Mouse (Mus musculus) cerebellum, adult 8-10 months (tissue): ENCODE data around the gene Phf2.
"Not testable (repeated sequence)": the region's sequence is repeated elsewhere in the genome, so short reads cannot be mapped to it uniquely, and the experiment has no call there.

Source experiments
- DNase-seq: peaks from one replicate; pipeline ENCODE4 v3.0.0; 2022

Gene Phf2

DNA sequence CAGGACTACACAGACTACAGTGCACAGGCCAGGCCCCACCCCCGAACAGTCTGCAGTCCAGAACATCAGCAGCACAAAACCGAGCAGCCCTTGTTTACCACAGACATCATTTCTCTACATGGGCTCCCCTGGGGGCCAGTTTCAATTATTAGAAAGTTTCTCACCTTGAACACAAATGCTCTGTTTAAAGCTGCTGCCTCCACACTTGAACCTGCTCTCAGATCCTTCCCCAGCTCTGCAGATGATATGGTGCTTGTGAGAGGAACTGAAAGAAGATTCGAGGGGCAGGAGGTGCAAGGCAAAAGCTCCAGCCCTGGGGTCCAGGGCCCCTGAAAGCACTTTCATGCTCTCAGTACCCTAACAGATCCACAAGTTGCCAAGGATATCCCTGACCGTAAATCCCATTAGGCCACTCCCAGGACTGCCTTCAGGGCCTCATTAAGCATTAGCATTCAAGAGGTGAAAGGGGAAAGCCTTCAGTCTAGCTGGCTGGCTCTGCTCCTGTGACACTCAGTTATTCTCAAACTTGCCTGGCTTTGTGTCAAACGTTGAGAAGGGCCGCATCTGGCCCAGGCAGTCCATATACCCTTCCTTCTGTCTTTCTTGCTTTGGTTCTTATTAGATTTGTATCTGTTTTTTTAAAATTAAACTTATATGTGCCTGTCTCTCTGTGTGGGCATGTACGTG lies 13.5 kb downstream of the Phf2 start:
- no peak for DNase-seq

DNA sequence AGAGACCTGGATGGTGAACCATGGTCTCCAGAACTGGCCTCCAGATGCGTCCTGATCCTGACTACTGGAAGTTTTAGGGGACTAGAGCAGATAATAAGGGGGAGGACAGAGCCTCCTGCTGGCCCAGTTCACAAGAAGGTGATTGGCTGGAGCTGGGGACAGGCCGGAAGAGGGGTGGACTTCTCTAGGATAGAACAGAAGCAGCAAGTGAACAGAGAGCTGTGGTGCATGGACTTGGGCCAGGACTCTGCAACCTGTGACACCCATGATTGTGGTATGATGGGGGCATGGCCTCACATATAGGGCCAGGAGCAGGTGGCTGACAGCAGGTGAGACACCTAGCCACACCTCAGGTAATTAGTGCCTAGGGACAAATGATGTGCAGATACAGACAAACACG lies 17.0 kb downstream of the Phf2 start:
- DNase-seq: no peak

DNA sequence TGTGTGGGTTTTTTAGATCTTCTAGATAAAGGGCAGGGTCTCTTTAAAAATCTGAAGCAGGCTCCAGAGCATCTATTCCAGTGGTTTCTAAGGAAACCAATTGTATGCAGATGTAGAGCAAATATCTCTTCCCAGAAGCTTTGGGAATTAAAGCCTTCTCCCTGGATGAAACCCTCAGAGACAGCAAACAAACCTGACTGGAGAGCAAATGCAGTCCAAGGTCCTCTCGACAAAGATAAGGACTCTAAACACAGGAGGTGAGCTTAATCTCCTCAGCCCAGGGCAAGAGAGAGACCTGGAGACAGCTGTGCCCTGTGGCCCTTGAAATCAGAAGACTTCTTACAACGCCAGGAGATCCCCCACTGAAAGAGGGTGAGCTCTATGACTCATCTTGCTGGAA lies 17.4 kb downstream of the Phf2 start:
- DNase-seq: no peak

DNA sequence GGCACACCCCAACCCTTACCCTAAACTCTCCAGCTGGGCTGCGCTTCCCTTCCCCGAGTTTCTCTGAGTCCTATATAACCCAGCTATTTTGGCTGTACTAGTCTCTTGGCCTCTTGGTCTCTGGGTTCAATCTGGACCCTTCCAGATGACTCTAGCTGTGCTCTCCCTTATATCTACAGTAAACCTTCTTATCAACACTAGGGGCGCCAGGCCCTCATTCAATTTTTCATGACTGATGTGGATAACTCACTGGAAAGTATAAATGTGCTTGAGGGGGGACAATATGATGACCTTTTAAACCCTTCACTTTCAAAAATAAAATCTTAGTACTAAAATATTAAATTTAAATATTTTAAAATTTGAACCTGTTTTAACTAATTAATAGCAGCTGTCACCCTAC lies 18.1 kb downstream of the Phf2 start:
- no peak for DNase-seq

DNA sequence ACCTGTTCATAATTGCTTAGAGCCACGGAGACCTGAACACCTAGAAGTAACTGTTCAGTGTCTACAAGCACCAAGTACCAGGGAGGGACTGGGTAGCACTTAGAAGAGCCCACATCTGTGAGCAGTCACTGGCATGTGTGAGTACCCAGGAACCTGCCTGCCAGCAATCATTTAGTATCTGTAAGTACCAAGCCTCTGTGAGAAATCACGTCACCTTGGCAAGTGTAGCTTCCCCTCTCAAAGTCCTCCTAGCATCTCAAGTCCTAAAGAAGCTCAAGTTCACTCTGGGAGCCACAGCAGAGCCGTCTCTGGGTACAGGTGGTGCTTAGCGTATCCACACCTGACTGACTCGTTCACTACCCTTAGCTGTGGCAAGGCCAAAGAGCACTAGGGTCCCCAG lies 19.2 kb downstream of the Phf2 start:
- DNase-seq: no peak

DNA sequence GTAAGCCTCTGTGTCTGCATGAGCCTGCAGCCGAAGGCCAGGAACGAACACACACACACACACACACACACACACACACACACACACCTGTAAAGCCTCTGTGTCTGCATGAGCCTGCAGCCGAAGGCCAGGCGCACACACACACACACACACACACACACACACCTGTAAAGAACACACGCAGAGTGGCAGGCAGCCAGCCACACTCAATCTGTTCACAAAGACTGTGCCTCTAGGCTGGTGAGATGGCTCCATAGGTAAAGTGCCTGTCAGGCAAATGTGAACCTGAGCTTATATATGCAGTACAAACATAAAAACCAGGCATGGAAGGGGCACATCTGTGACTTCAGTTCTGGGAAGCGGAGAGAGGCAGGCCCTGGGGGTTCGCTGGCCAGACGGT lies 20.1 kb downstream of the Phf2 start:
- DNase-seq: peak; percentile 47

DNA sequence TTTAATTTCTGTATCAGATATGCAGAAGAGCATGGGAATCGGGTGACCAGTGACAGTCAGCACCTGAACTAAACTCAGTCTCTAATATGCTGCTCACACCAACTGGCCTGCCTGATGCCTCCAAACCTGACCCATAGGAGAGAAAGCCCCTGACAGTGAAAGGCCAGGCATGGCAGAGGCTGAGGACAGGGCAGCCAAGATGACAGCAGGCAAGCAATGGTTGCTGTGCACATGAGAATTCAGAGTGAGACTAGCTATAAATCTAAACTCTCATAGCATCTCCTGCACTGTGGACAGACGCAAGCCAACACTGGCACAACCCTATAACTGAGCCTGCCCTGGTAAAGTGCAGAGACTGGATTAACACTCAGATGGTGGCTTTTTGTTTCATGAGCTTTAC lies 20.6 kb downstream of the Phf2 start:
- DNase-seq: no peak

DNA sequence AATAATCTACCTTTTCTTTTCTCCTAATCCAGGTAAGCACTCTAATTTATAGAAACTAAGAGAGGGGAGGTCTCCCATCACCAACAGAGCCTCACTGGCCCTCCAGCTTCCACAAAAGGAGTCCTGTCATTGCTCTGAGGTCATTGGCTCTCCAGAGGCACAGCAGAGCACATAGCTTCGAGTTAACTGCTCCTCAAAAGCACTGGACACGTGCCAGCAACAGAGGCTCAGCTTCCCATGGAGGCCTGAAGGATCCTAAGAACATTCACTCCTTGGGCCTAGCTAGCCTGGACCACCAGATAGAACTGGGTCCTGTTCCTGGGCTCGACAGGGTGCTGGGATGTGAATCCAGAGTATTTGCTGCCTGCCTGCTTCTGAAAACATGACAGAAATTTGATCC lies 21.8 kb downstream of the Phf2 start:
- DNase-seq: peak; percentile 50

DNA sequence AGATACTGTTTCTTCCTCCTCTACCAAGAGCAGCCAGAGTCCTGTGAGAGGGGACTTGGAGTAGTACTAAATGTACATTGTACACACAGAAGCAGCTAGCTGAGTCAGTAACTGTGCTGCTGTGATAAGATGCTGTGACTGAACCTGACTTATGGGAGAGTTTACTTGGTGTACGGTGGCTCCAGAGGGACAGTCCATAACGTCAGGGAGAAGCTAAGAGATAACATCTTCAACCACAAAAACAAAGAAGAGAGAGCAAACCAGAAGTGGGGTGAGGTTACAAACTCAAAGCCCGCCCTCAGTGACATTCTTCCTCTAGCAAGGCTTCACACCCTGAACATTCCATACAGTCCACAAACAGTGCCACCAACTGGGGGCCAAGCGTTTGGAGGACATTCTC lies 25.6 kb downstream of the Phf2 start:
- no peak for DNase-seq

DNA sequence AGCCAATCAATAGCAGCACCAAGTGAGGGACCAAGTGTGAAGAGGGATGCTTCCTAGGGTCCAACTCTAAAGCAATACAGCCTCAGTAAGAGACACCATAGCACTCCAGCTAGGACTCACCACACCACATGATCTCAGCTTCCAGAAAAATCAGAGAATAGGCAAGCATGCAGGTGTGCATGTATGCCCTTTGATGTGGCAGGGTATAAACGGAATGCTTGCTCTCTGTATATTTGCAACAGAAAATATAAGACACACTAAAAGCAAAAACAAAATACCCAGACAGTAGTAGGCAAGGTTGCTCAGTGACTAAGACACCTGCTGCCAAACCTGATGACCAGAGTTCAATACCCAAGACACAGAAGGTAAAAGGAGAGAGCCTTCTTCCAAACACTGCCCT lies 27.4 kb downstream of the Phf2 start:
- no peak for DNase-seq

DNA sequence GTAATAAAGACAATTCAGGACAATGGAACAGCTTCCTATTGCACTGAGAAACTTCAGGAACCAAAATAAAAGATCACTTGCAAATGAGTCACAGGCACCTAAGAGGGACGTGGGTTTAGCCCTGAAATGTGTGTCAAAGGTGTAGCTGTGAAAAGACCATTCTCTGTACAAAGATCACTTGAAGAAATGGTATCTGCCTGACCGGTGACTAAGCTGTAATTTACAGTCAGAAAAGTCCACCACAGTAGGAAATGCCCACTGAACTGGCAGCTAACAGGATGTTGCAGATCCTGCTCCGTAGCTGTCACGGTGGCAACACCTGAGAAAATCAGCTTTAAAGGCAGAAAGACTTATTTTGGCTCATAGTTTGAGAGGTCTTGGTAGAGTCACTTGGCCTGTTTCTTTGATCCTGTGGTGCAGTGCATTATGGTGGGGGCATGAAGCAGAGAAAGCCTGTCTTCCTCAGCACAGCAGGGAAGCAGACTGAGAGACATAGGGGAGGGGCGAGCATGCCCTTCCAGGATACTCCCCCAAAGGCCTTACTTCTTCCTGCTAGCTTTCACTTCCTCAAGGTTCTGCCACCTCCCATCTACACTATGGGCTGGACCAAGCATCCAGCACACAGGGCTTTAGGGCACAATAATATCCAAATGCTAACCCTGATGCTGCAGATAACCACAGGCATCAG lies 28.9 kb downstream of the Phf2 start:
- no peak for DNase-seq

DNA sequence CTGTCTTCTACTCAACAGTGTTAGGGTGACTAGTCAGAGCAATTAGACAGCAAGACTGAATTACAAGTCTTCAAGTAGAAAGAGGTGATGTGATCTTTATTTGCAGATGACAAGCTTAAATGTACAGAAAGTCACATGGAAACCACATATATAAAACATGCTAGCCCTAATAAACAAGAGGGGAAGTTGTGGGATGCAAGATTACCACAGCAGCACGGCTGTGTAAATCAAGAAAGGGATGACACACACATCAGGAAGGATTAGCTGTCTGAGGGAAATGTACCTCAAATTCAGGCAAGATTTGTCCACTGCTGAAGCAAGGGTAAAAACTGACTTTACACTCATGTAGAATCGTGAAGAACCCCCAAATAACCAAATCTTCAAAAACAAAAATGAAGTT lies 32.6 kb downstream of the Phf2 start:
- DNase-seq: no peak

DNA sequence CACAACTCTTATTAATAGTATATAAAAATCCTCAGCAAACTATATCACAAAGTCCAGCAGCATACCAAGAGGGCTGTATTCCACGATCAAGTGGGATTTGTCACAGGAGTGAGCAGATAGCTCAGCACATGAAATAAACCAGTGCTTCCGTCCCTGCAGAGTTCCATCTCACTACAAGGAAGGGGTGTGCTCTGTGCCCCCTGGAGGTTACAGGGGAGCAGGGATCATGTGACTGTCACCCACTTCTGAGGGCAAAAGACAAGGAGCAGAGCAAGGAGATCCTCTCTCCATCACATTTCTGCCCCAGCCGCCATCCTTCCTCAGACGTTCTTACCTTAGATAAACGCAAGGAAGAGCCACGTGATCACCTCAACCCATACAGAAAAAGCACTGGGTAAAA lies 33.4 kb downstream of the Phf2 start:
- DNase-seq: no peak

DNA sequence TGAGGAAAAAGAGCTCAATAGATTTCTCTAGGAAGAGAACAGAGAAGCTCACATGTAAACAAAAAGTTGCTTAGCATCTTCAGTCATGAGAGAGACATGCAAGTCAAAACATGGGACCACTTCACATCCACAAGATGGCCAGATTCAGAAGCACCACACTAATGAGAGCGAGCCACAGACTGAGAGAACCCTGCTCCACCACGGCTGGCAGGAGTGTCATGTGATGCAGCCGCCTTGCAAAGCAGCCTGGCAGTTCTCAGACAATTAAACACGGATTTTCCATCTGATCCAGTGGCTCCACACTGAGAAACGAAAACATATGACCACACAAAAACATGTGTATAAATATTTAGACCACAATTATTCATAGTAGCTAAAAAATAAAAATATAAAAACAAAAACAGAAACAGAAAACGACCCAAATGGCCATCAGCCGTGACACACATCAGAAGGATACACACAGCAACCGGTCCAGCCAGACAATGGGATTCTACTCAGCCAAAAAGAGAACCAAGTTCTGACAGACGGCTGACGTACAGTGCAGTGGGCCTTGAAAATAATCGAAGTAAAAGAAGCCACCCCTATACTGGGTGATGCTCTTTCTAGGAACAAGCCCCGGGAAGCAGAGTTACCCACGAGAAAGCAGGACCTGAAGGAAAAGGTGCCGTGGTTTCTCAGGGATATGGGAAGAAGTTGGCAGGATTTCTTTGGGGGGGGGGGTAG lies 40.2 kb downstream of the Phf2 start:
- DNase-seq: no peak

DNA sequence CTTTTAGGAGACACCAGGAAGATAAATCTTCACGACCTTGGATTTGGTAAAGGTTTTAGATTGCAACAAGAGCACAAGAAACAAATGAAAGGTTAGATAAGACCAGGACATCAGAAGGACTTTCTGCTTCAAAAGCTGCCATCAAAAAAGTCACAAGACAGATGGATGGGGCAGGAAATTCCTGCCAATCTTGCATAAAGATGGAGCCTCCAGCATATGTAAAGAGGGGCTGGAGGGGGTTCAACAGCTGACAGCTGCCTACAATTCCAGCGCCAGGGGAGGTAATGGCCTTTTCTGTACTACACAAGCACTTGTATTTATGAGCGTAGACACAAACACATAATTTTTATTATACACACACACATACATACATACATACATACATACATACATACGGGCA lies 41.1 kb downstream of the Phf2 start:
- DNase-seq: no peak

DNA sequence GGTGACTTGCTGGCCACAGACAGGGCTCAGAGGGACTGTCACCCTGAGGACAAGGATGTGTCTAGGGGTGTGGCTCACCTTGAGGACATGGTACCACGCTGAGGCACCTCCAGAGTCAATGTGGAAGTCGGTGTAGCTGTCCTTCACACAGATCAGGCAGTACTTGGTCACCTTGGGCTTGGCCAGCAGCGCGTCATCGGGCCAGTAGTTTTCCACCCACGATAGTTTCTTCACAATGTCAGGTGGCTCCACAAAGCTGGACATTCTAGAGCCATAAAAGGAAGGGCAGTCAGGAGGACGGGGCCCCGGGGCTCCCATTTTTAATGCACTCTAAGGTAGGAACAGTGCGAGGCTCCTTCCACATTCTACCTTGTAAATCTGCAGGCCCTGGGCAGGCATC lies 48.0 kb downstream of the Phf2 start:
- DNase-seq: no peak

DNA sequence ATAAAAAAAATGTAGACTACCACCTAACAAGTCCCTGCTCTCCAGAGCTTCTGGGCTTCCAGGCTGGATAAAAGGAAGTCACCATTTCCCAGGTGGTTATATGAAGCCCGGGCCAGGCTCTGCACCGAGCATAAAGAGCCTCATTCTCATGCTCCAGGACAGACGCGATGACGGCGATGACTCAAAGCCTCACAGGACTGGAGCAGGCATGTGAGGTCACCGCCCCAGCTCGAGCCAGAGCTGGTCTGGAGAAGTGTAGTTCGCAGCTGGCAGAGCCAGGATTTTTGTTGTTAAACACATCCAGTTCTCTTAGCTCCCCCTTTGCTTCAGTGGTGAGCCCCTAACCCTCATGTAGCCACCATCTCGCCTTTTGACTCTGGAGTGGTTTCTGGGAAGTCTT lies 48.6 kb downstream of the Phf2 start:
- no peak for DNase-seq

DNA sequence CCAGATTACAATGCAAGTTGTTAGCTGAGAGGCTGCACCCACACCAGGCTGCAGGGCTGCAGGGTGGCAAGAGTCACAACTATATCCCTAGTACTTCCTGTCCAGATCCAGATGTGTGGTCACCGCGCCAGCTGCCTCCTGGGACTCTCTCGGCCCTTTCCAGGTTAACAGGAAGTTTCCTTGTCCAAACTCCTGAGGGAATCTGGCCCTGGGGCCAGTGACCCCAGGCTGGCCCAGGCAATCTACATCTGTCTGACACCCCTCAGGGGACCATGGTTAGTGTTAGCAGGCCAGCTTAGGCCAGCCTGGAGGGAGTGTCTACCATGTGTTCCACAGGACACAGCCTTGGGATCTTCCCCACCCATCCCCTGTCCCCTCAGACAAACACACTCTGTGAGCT lies 51.8 kb downstream of the Phf2 start:
- DNase-seq: no peak

DNA sequence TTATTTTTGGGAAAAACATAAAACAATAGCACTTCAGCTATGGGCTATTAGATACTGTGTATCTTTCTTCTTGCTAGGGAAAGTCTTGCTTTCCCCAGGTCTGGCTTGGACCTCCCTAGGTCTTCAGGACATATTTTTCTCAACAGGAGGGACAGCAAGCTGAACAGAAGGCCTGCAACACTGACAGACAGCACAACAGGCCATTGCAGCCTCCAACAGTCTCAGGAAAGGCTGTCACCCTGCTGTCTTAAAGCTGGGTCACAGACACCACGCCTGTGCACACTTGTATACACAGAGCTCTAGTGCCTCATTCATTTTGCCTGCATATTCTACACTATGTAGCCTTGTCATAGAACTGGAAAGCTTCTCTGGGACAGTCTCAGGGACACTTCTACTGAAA lies 56.5 kb downstream of the Phf2 start:
- no peak for DNase-seq

DNA sequence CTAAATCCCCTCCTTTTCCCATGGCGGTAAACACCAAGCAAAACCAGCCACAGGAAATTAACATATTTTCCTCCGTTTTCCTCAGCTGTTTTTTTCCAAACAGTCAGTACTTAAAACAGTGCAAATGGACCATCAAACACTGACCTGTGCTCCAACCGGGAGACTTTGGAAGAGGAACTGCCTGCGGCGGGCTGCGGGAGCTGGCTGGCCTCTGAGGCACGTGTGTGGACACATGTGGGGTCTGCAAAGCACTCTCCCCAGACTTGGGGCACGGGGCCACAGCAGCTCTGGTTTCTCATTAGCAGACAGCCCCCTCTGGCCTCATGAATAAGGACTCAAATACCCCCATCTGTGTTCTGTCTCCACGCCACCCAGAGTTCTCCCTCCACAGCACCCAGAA lies 59.9 kb downstream of the Phf2 start:
- DNase-seq: no peak

DNA sequence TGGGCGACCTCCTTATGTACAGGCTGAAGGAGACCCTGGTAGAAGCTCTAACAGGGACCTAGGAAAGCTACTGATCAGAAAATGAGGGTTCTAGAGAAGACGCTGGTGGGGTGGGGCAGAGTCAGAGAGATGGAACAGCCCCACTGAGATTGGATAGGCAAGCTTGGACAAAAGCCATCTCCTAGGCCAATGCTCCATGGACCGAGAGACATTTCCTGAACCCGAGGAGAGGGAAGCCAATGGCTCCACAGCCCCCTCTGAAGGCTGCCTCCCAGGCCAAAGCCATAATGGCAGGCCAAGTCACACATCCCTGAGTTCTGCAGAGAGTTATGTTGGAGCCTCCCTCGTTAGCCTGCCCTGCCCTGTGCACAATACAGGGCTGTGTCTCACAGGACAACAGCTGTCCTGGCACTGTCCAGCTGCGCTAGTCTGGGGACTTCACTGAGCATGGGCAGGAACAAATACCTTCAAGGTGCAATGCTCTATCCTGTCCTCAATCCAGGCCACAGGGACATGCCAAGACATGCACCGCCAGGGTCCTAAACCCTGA lies 60.6 kb downstream of the Phf2 start:
- no peak for DNase-seq

DNA sequence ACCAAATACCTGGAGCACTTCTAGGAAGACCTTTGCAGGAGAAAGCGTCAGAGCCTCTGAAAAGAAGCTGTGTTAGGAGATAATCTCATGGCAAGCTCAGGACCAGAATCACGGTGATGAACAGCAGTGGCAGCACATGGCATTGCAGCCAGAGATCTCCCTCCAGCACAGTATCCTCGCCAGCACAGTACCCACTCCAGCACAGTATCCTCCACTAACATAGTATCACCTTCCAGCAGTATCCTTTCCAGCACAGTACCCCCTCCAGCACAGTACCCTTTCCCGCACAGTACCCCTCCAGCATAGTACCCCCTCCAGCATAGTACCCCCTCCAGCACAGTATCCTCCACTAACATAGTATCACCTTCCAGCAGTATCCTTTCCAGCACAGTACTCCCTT lies 61.3 kb downstream of the Phf2 start:
- not testable (repeated sequence) for DNase-seq

DNA sequence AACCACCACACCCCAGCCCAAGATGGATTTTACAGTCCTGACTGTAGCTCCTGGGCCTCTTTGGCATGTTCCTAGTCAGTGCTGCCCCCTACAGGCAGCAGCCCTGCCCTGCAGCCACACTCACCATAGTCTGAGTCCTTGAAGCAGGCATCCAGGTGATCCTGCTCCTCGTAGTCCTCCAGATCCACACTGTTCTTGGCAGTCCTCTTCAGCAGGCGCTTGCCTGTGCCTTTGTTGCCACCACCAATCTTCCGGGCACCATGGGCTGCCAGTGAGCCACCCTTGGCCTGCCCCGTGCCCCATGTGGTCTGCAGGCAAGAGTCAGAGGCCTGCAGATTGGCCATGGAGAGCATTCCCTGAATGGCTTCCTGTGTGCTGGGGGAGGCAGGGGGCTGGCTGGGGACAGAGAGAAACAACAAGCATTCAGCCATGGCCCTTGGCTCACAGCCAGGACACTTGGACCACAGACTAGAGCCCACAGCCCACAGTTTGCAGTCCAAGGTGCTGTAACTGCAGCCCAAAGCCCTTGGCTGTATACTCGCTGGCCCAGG lies 63.4 kb downstream of the Phf2 start:
- peak; percentile 63 for DNase-seq

DNA sequence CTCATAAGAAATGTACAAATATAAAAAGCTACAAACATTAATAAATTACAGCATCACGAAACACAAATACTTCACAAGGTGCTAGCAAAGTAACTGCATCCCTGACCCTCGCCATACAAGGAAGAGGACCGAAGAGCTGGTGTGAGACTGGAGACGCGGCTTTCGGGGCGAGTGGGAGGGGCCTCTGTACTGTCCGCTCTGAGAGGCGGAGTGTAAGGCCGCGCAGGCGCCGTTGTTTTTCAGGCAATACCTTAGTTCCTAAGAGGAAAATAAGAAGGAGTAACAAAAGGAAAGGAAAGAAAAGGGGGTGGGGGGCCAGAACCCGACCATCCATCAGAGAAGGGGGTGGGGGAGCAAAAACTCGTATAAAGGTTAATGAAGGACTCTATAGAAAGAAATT lies 68.7 kb downstream of the Phf2 start:
- no peak for DNase-seq
